Mouse (Mus musculus): ENCODE measurements around the gene Capn1.

DNA sequence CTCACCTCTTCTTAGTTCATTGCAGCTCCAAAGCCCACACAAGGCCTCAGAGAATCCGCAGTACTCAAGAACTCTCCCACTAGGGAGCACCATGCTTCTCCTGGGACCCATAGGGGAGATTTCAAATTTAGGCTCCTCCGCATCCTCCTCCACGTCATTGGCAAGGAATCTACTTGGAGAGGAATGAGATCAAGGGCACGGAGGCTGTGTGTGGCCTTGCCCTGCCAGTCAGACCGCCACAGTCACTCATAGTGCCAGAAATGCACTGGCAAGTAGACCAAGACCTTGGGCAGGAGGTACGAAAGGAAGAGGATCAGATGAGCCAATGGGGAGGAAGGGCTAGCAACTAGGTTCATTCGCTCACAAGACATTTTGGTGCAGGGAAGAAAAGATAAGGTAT lies 8.2 kb upstream of the Capn1 start:
- no peak for TF ChIP-seq POLR2A (IDR thresholded peaks at IDR 0.05; ENCODE audit: insufficient read depth, low read depth, low read length)
- no peak for TF ChIP-seq CTCF (IDR thresholded peaks at IDR 0.05; ENCODE audit: insufficient read depth, low read depth, low read length)
